ENCODE assay signal across 9 mouse cellular contexts in genomic region chr11:103666181-103666906, GRCm38 (mm10). TPM values are rescaled to one million over a fixed set of nuclear protein-coding genes. Genes with fewer than 3 reads are reported as not detected.
A peak's percentile ranks its signal among the peaks of the same experiment; 100 is the strongest.
DNase-seq lines count a peak whose midpoint lies in the region; ATAC-seq lines count a peak whose summit lies in the region.
"Had no signal": no experiment of that assay in that cellular context is flagged by ENCODE, and none has a peak within 500 bp of the region (broad histone marks: within the 10 kb centered on the region; RNA-seq: fewer than 3 reads in every experiment).

No protein-coding gene starts in this region.

- no peak overlapping the region for H3K9ac ChIP-seq in embryonic facial prominence, embryonic 14.5 days (ENCODE audit: low read depth, low read length)
- no peak overlapping the region for H3K9ac ChIP-seq in kidney, embryonic 15.5 days

- H3K9me3 ChIP-seq in embryonic facial prominence, embryonic 14.5 days (ENCODE audit: control insufficient read depth, low read length) = no peaks in the 10 kb centered on the region
- H3K9me3 ChIP-seq in embryonic facial prominence, embryonic 10.5 days = no peaks in the 10 kb centered on the region
- no peaks in the 10 kb centered on the region for H3K9me3 ChIP-seq in kidney, embryonic 15.5 days (replicated peaks)

- peak; percentile 47 for DNase-seq in embryonic facial prominence, embryonic 14.5 days (ENCODE audit: low spot score)
- no peak for DNase-seq in embryonic facial prominence, embryonic 10.5 days (ENCODE audit: low spot score)
- peak; percentile 67 to 88 for DNase-seq in frontal cortex, postnatal 14 days (ENCODE audit: low spot score in 2 of 2)
- DNase-seq in left cerebral cortex, adult 9 months (ENCODE audit: low spot score in 2 of 2) = peak; percentile 93
- DNase-seq in right cerebral cortex, adult 2 months (ENCODE audit: low spot score in 2 of 2) = peak; percentile 87 to 88
- DNase-seq in kidney, adult 9 months = no peak
- DNase-seq in ovary, postnatal 36 days (ENCODE audit: low spot score) = no peak

- H3K4me2 ChIP-seq in embryonic facial prominence, embryonic 14.5 days (ENCODE audit: low read depth, low read length) = no peak overlapping the region
- no peak overlapping the region for H3K4me2 ChIP-seq in kidney, embryonic 15.5 days

- ATAC-seq in embryonic facial prominence, embryonic 14.5 days (ENCODE audit: low read depth) = peak; percentile 41; the same call in 1 of the 2 replicates
- ATAC-seq in kidney, embryonic 15.5 days (replicated peaks; ENCODE audit: low FRiP score) = no peak

- H3K36me3 ChIP-seq in embryonic facial prominence, embryonic 14.5 days (ENCODE audit: control insufficient read depth, insufficient read depth, low read length) = no peaks in the 10 kb centered on the region
- H3K36me3 ChIP-seq in embryonic facial prominence, embryonic 10.5 days (replicated peaks) = no peaks in the 10 kb centered on the region
- no peaks in the 10 kb centered on the region for H3K36me3 ChIP-seq in kidney, embryonic 15.5 days

- H3K4me3 ChIP-seq in embryonic facial prominence, embryonic 14.5 days (ENCODE audit: low read depth, low read length) = no peak overlapping the region
- no peak overlapping the region for H3K4me3 ChIP-seq in embryonic facial prominence, embryonic 10.5 days
- H3K4me3 ChIP-seq in kidney, embryonic 15.5 days (replicated peaks) = no peak overlapping the region

- WGBS in embryonic facial prominence, embryonic 14.5 days = 21% methylated on average over 10 of the region's 10 CpGs
- 25% methylated on average over 10 of the region's 10 CpGs for WGBS in embryonic facial prominence, embryonic 10.5 days
- 42% methylated on average over 10 of the region's 10 CpGs for WGBS in kidney, embryonic 15.5 days

- no peak overlapping the region for H3K27ac ChIP-seq in embryonic facial prominence, embryonic 14.5 days (replicated peaks; ENCODE audit: low read depth, low read length)
- no peak overlapping the region for H3K27ac ChIP-seq in embryonic facial prominence, embryonic 10.5 days (replicated peaks)
- no peak overlapping the region for H3K27ac ChIP-seq in kidney, embryonic 15.5 days

- H3K4me1 ChIP-seq in embryonic facial prominence, embryonic 14.5 days (ENCODE audit: control insufficient read depth, insufficient read depth, low read length) = peaks cover 10% of the 10 kb centered on the region; the same call in 1 of the 2 replicates
- H3K4me1 ChIP-seq in embryonic facial prominence, embryonic 10.5 days = peaks cover 17% of the 10 kb centered on the region
- 0 out of 2 replicates have a peak, but pooled peaks cover 2% of the 10 kb centered on the region for H3K4me1 ChIP-seq in kidney, embryonic 15.5 days

- H3K27me3 ChIP-seq in embryonic facial prominence, embryonic 14.5 days (replicated peaks; ENCODE audit: control insufficient read depth, insufficient read depth, low read length) = no peaks in the 10 kb centered on the region
- peaks cover 31% of the 10 kb centered on the region for H3K27me3 ChIP-seq in embryonic facial prominence, embryonic 10.5 days (replicated peaks; ENCODE audit: low read depth, poor library complexity, severe bottlenecking)
- H3K27me3 ChIP-seq in kidney, embryonic 15.5 days = peaks cover 22% of the 10 kb centered on the region; the same call in 1 of the 2 replicates

RNA-seq across cellular contexts. Expression of gene Rprml, which starts 17.0 kb away (rescaled TPM):
- polyA plus RNA-seq in embryonic facial prominence, embryonic 14.5 days (2014; fragmentation: Nextera tagmentation; extraction: Ambion mirVana) = not detected in 2 replicates
- 0.15 and 0.39 TPM in 2 replicates for polyA plus RNA-seq in embryonic facial prominence, embryonic 10.5 days (2016; fragmentation: Nextera tagmentation; extraction: Ambion mirVana)
- polyA plus RNA-seq in kidney, embryonic 15.5 days (2015; fragmentation: Nextera tagmentation; extraction: Ambion mirVana) = not detected in 2 replicates
- polyA plus RNA-seq: liver, adult 2 months had no signal

RNA-seq across cellular contexts. Expression of gene Lyzl6, which starts 27.7 kb away (rescaled TPM):
- polyA plus RNA-seq in embryonic facial prominence, embryonic 14.5 days (2014; fragmentation: Nextera tagmentation; extraction: Ambion mirVana) = not detected in 2 replicates
- not detected in 2 replicates for polyA plus RNA-seq in embryonic facial prominence, embryonic 10.5 days (2016; fragmentation: Nextera tagmentation; extraction: Ambion mirVana)
- not detected in 2 replicates for polyA plus RNA-seq in kidney, embryonic 15.5 days (2015; fragmentation: Nextera tagmentation; extraction: Ambion mirVana)
- polyA plus RNA-seq: liver, adult 2 months had no signal

RNA-seq across cellular contexts. Expression of gene Gosr2, which starts 31.4 kb away (rescaled TPM):
- polyA plus RNA-seq in embryonic facial prominence, embryonic 14.5 days (2014; fragmentation: Nextera tagmentation; extraction: Ambion mirVana) = 93.7 and 106 TPM in 2 replicates
- 96.6 and 99.6 TPM in 2 replicates for polyA plus RNA-seq in embryonic facial prominence, embryonic 10.5 days (2016; fragmentation: Nextera tagmentation; extraction: Ambion mirVana)
- 80.4 and 83.9 TPM in 2 replicates for polyA plus RNA-seq in kidney, embryonic 15.5 days (2015; fragmentation: Nextera tagmentation; extraction: Ambion mirVana)

RNA-seq across cellular contexts. Expression of gene Gm884, which starts 45.4 kb away (rescaled TPM):
- polyA plus RNA-seq in embryonic facial prominence, embryonic 14.5 days (2014; fragmentation: Nextera tagmentation; extraction: Ambion mirVana) = not detected in 2 replicates
- polyA plus RNA-seq in embryonic facial prominence, embryonic 10.5 days (2016; fragmentation: Nextera tagmentation; extraction: Ambion mirVana) = not detected in 2 replicates
- not detected in 2 replicates for polyA plus RNA-seq in kidney, embryonic 15.5 days (2015; fragmentation: Nextera tagmentation; extraction: Ambion mirVana)
- polyA plus RNA-seq: liver, adult 2 months had no signal

Comparison
In these comparisons a context has a peak if more than half of its experiments do, and no peak if none do; other contexts are left out.
1. DNase-seq: peak in embryonic facial prominence, embryonic 14.5 days (single experiment), frontal cortex, postnatal 14 days (2 of 2), left cerebral cortex, adult 9 months (2 of 2) and right cerebral cortex, adult 2 months (2 of 2); none in embryonic facial prominence, embryonic 10.5 days (single experiment), kidney, adult 9 months (single experiment) and ovary, postnatal 36 days (single experiment).